Mouse (Mus musculus) stomach, embryonic 16.5 days (tissue): ENCODE results near the gene Gart. TPM values are rescaled to one million over a fixed set of nuclear protein-coding genes. Genes with fewer than 3 reads are reported as not detected.

Source experiments
- ATAC-seq: fragments of 200-750 bp; cut with Nextera tagmentation; 2 replicates; pipeline ENCODE4 v1.8.0; 2017; ENCODE audit warnings: moderate number of reproducible peaks, moderate TSS enrichment; ENCODE audit not compliant: insufficient read depth, low FRiP score
- H3K27ac ChIP-seq: fragments of 300-500 bp; sonication (generic); 2 replicates; pipeline ENCODE4 v1.5.1; 2014; ENCODE audit warnings: low read length
- H3K27me3 ChIP-seq: fragments of 300-500 bp; sonication (generic); 2 replicates; pipeline ENCODE4 v1.6.1; 2014; ENCODE audit warnings: low read length, control low read depth, mixed read lengths; ENCODE audit not compliant: control insufficient read depth, insufficient read depth
- H3K36me3 ChIP-seq: fragments of 300-500 bp; sonication (generic); 2 replicates; pipeline ENCODE4 v1.6.1; 2014; ENCODE audit warnings: low read length; ENCODE audit not compliant: control insufficient read depth, insufficient read depth
- H3K4me1 ChIP-seq: fragments of 300-500 bp; sonication (generic); 2 replicates; pipeline ENCODE4 v1.6.1; 2014; ENCODE audit warnings: low read length, control low read depth, mixed read lengths; ENCODE audit not compliant: control insufficient read depth, insufficient read depth
- H3K4me2 ChIP-seq: fragments of 300-500 bp; sonication (generic); 2 replicates; pipeline ENCODE4 v1.6.1; 2014; ENCODE audit warnings: low read depth, low read length, mixed read lengths
- H3K4me3 ChIP-seq: fragments of 300-500 bp; sonication (generic); replicated peaks from 2 replicates; pipeline ENCODE4 v1.5.1; 2014; ENCODE audit warnings: mild to moderate bottlenecking, low read length
- H3K9ac ChIP-seq: fragments of 300-500 bp; sonication (generic); 2 replicates; pipeline ENCODE4 v1.6.1; 2014; ENCODE audit warnings: low read length
- H3K9me3 ChIP-seq: fragments of 300-500 bp; sonication (generic); replicated peaks from 2 replicates; pipeline ENCODE4 v1.6.1; 2016; ENCODE audit warnings: low read length, control low read depth; ENCODE audit not compliant: control insufficient read depth
- WGBS: fragments of 180-500 bp; shearing (Covaris S2); extraction: QIAGEN DNeasy Blood & Tissue Kit; methylation state at CpG from one replicate; pipeline ENCODE4 v1.1.7; 2014; 5-methylcytosine and 5-hydroxymethylcytosine counted together
- polyA plus RNA-seq: library from polyadenylated mRNA; unstranded; fragments of >200 nt; fragmentation: Nextera tagmentation; extraction: Ambion mirVana; gene quantifications from 2 replicates; pipeline ENCODE4 v1.2.1, GENCODE M21; 2015

Gart gene
- polyA plus RNA-seq, 1 experiment from 2014 or later, result 104 TPM

GRCm38 (mm10) chr16:91640171-91640570 lies 6.6 kb downstream of the Gart start:
- Histone ChIP-seq H3K4me2 (no peak overlapping the region), H3K4me3 (no peak overlapping the region), H3K27ac (no peak overlapping the region), H3K9me3 (no peaks in the 10 kb centered on the region), H3K27me3 (no peaks in the 10 kb centered on the region), H3K4me1 (no peaks in the 10 kb centered on the region), H3K9ac (no peak overlapping the region), H3K36me3 (peaks cover 22% of the 10 kb centered on the region)
- ATAC-seq, result no peak
- 91% methylated on average over 8 of the region's 8 CpGs for WGBS

- Histone ChIP-seq H3K4me1 (no peaks in the 10 kb centered on the region), H3K27ac (no peak overlapping the region), H3K27me3 (no peaks in the 10 kb centered on the region), H3K9ac (no peak overlapping the region), H3K4me2 (no peak overlapping the region), H3K4me3 (no peak overlapping the region), H3K9me3 (no peaks in the 10 kb centered on the region), H3K36me3 (peaks cover 25% of the 10 kb centered on the region)
- WGBS, result 92% methylated on average over 2 of the region's 2 CpGs
- ATAC-seq, result no peak
These were observed 7.1 kb downstream of the Gart start for GRCm38 (mm10) chr16:91639636-91640035.

GRCm38 (mm10) chr16:91639161-91639560 lies 7.6 kb downstream of the Gart start:
- H3K9me3 ChIP-seq, result no peaks in the 10 kb centered on the region
- ATAC-seq, result no peak
- H3K9ac ChIP-seq, result no peak overlapping the region
- no peak overlapping the region for H3K4me2 ChIP-seq
- no peaks in the 10 kb centered on the region for H3K4me1 ChIP-seq
- H3K36me3 ChIP-seq, result peaks cover 25% of the 10 kb centered on the region
- no peak overlapping the region for H3K4me3 ChIP-seq
- 95% methylated on average over 5 of the region's 5 CpGs for WGBS
- no peaks in the 10 kb centered on the region for H3K27me3 ChIP-seq
- no peak overlapping the region for H3K27ac ChIP-seq

GRCm38 (mm10) chr16:91633641-91634040 lies 13.1 kb downstream of the Gart start:
- Histone ChIP-seq H3K36me3 (peaks cover 39% of the 10 kb centered on the region), H3K4me2 (no peak overlapping the region)

GRCm38 (mm10) chr16:91632940-91633339 lies 13.8 kb downstream of the Gart start:
- H3K27me3 ChIP-seq, result no peaks in the 10 kb centered on the region
- no peak overlapping the region for H3K27ac ChIP-seq
- H3K4me3 ChIP-seq, result no peak overlapping the region
- H3K4me1 ChIP-seq, result no peaks in the 10 kb centered on the region
- no peak for ATAC-seq
- H3K9me3 ChIP-seq, result no peaks in the 10 kb centered on the region
- no peak overlapping the region for H3K4me2 ChIP-seq
- no peak overlapping the region for H3K9ac ChIP-seq
- WGBS, result 92% methylated on average over 7 of the region's 7 CpGs
- H3K36me3 ChIP-seq, result peaks cover 46% of the 10 kb centered on the region

More at GRCm38 (mm10) chr16:91633641-91634040, 13.1 kb downstream of the Gart start:
- ATAC-seq, result no peak
- H3K9me3 ChIP-seq, result no peaks in the 10 kb centered on the region
- no peaks in the 10 kb centered on the region for H3K27me3 ChIP-seq
- H3K27ac ChIP-seq, result no peak overlapping the region
- no peak overlapping the region for H3K4me3 ChIP-seq
- H3K9ac ChIP-seq, result no peak overlapping the region
- no peaks in the 10 kb centered on the region for H3K4me1 ChIP-seq
- WGBS, result 87% methylated on average over 12 of the region's 12 CpGs

- Histone ChIP-seq H3K4me1 (no peaks in the 10 kb centered on the region), H3K9ac (no peak overlapping the region), H3K9me3 (no peaks in the 10 kb centered on the region), H3K27me3 (no peaks in the 10 kb centered on the region), H3K4me2 (no peak overlapping the region), H3K27ac (no peak overlapping the region), H3K36me3 (peaks cover 47% of the 10 kb centered on the region), H3K4me3 (no peak overlapping the region)
- ATAC-seq, result no peak
- WGBS, result 87% methylated on average over 5 of the region's 5 CpGs
These were observed 14.3 kb downstream of the Gart start for GRCm38 (mm10) chr16:91632439-91632838.

GRCm38 (mm10) chr16:91630584-91630983 lies 16.2 kb downstream of the Gart start:
- H3K27ac ChIP-seq, result no peak overlapping the region
- H3K36me3 ChIP-seq, result peaks cover 44% of the 10 kb centered on the region
- H3K27me3 ChIP-seq, result no peaks in the 10 kb centered on the region
- 60% methylated on average over 1 of the region's 1 CpGs for WGBS
- no peak overlapping the region for H3K4me3 ChIP-seq
- no peak overlapping the region for H3K9ac ChIP-seq
- no peak overlapping the region for H3K4me2 ChIP-seq
- ATAC-seq, result no peak
- H3K4me1 ChIP-seq, result no peaks in the 10 kb centered on the region
- H3K9me3 ChIP-seq, result no peaks in the 10 kb centered on the region

- H3K9ac ChIP-seq, result no peak overlapping the region
- H3K4me2 ChIP-seq, result no peak overlapping the region
- H3K36me3 ChIP-seq, result peaks cover 40% of the 10 kb centered on the region; the same call in 1 of the 2 replicates
- no peaks in the 10 kb centered on the region for H3K9me3 ChIP-seq
- no peaks in the 10 kb centered on the region for H3K4me1 ChIP-seq
- 86% methylated on average over 4 of the region's 4 CpGs for WGBS
- H3K27me3 ChIP-seq, result no peaks in the 10 kb centered on the region
- no peak for ATAC-seq
- no peak overlapping the region for H3K4me3 ChIP-seq
- H3K27ac ChIP-seq, result no peak overlapping the region
These were observed 17.0 kb downstream of the Gart start for GRCm38 (mm10) chr16:91629749-91630148.

- 94% methylated on average over 3 of the region's 3 CpGs for WGBS
- Histone ChIP-seq H3K4me3 (no peak overlapping the region), H3K36me3 (peaks cover 41% of the 10 kb centered on the region; the same call in 1 of the 2 replicates), H3K27me3 (no peaks in the 10 kb centered on the region), H3K4me1 (no peaks in the 10 kb centered on the region), H3K27ac (no peak overlapping the region), H3K4me2 (no peak overlapping the region), H3K9ac (no peak overlapping the region), H3K9me3 (no peaks in the 10 kb centered on the region)
- no peak for ATAC-seq
These were observed 18.1 kb downstream of the Gart start for GRCm38 (mm10) chr16:91628673-91629072.

GRCm38 (mm10) chr16:91627831-91628230 lies 18.9 kb downstream of the Gart start:
- H3K4me2 ChIP-seq, result no peak overlapping the region

More at GRCm38 (mm10) chr16:91627831-91628230, 18.9 kb downstream of the Gart start:
- ATAC-seq, result no peak
- no peak overlapping the region for H3K4me3 ChIP-seq
- H3K27me3 ChIP-seq, result no peaks in the 10 kb centered on the region
- WGBS, result 81% methylated on average over 7 of the region's 7 CpGs
- peaks cover 36% of the 10 kb centered on the region; the same call in 1 of the 2 replicates for H3K36me3 ChIP-seq
- H3K4me1 ChIP-seq, result no peaks in the 10 kb centered on the region
- no peaks in the 10 kb centered on the region for H3K9me3 ChIP-seq
- H3K9ac ChIP-seq, result no peak overlapping the region
- no peak overlapping the region for H3K27ac ChIP-seq
